Mouse (Mus musculus): ENCODE measurements at regions not wholly inside any gene's neighbourhood (a gene's known extent, or its start where the extent isn't known, plus 50 kb on each side); places are given as distances from the start of the nearest gene placed in this dataset.

- in situ Hi-C loops (cut with MboI, MseI), result no loop called here
Measured at GRCm38 (mm10) chr6:33117877-33118276, 57.8 kb upstream of the Chchd3 start.

- in situ Hi-C loops (cut with MboI, MseI), result no loop called here
Measured at GRCm38 (mm10) chr6:33120581-33120980, 60.5 kb upstream of the Chchd3 start.

GRCm38 (mm10) chr6:33126574-33126973, 66.5 kb upstream of the Chchd3 start:
- in situ Hi-C loops (cut with MboI, MseI), result loop anchor here (25.0 kb wide), 1 partner anchor 789 kb away; no protein-coding TSS in a partner anchor

GRCm38 (mm10) chr6:33136906-33137305, 76.8 kb upstream of the Chchd3 start:
- in situ Hi-C loops (cut with MboI, MseI), result loop anchor here (25.0 kb wide), 1 partner anchor 800 kb away; no protein-coding TSS in a partner anchor

- in situ Hi-C loops (cut with MboI, MseI), result loop anchor here (25.0 kb wide), 1 partner anchor 801 kb away; no protein-coding TSS in a partner anchor
Measured at GRCm38 (mm10) chr6:33137823-33138222, 77.8 kb upstream of the Chchd3 start.

GRCm38 (mm10) chr6:33166479-33166878, 82.4 kb upstream of the Exoc4 start:
- in situ Hi-C loops (cut with MboI, MseI), result no loop called here

GRCm38 (mm10) chr6:33173606-33174005, 75.3 kb upstream of the Exoc4 start:
- in situ Hi-C loops (cut with MboI, MseI), result no loop called here

GRCm38 (mm10) chr6:33174616-33175015, 74.3 kb upstream of the Exoc4 start:
- in situ Hi-C loops (cut with MboI, MseI), result no loop called here

- in situ Hi-C loops (cut with MboI, MseI), result no loop called here
Measured at GRCm38 (mm10) chr6:33189521-33190246, 59.2 kb upstream of the Exoc4 start.

- in situ Hi-C loops (cut with MboI, MseI), result no loop called here
Measured at GRCm38 (mm10) chr6:33193823-33194222, 55.1 kb upstream of the Exoc4 start.

Data from T-helper 1 cell (primary cell).